Mouse (Mus musculus): Measurements from ENCODE around the gene Swi5. TPM values are rescaled to one million over a fixed set of nuclear protein-coding genes. Genes with fewer than 3 reads are reported as not detected.

Gene Swi5
- 284 and 294 TPM in 2 replicates for polyA plus RNA-seq (2012; rRNA removed; ENCODE audit: low replicate concordance)

GRCm38 (mm10) chr2:32287923-32288367 lies at the start of gene Swi5:
TSS of gene Swi5 (minus strand) at chr2:32288075.

GRCm38 (mm10) chr2:32287334-32287840 lies 488 bp downstream of the Swi5 start, which contains the start of gene Golga2:
TSS of gene Golga2 (plus strand) at chr2:32287384.

GRCm38 (mm10) chr2:32259657-32260417 lies 28.0 kb downstream of the Swi5 start, which contains the start of gene Uck1:
TSS of gene Uck1 (minus strand) at chr2:32260159.

GRCm38 (mm10) chr2:32235886-32236759 lies 51.8 kb downstream of the Swi5 start, which contains the start of gene Pomt1:
TSS of gene Pomt1 (plus strand) at chr2:32236590.

Other genes with a start within 250 kb of the Swi5 start
- gene Fam78a, start 203.2 kb downstream of the Swi5 start, polyA plus RNA-seq (2012; rRNA removed; ENCODE audit: low replicate concordance): 1.7 and 3.4 TPM in 2 replicates
- gene Plpp7, start 192.5 kb downstream of the Swi5 start, polyA plus RNA-seq (2012; rRNA removed; ENCODE audit: low replicate concordance): 9.4 and 15.4 TPM in 2 replicates
- gene Prrc2b, start 137.0 kb downstream of the Swi5 start, polyA plus RNA-seq (2012; rRNA removed; ENCODE audit: low replicate concordance): 34.3 and 64.2 TPM in 2 replicates
- gene Pomt1, start 51.5 kb downstream of the Swi5 start, polyA plus RNA-seq (2012; rRNA removed; ENCODE audit: low replicate concordance): 45.0 and 55.0 TPM in 2 replicates
- gene Uck1, start 27.9 kb downstream of the Swi5 start, polyA plus RNA-seq (2012; rRNA removed; ENCODE audit: low replicate concordance): 196 and 244 TPM in 2 replicates
- 43.3 and 44.0 TPM in 2 replicates for gene Golga2, start 691 bp downstream of the Swi5 start, polyA plus RNA-seq (2012; rRNA removed; ENCODE audit: low replicate concordance)
- 143 and 268 TPM in 2 replicates for gene Ciz1, start 64.3 kb upstream of the Swi5 start, polyA plus RNA-seq (2012; rRNA removed; ENCODE audit: low replicate concordance)
- 103 and 122 TPM in 2 replicates for gene Dnm1, start 65.3 kb upstream of the Swi5 start, polyA plus RNA-seq (2012; rRNA removed; ENCODE audit: low replicate concordance)
- gene 1110008P14Rik, start 93.9 kb upstream of the Swi5 start, polyA plus RNA-seq (2012; rRNA removed; ENCODE audit: low replicate concordance): 234 and 382 TPM in 2 replicates
- 10.4 and 44.7 TPM in 2 replicates for gene Lcn2, start 100.2 kb upstream of the Swi5 start, polyA plus RNA-seq (2012; rRNA removed; ENCODE audit: low replicate concordance)
- gene Ptges2, start 107.8 kb upstream of the Swi5 start, polyA plus RNA-seq (2012; rRNA removed; ENCODE audit: low replicate concordance): 66.6 and 71.5 TPM in 2 replicates
- gene Naif1, start 162.4 kb upstream of the Swi5 start, polyA plus RNA-seq (2012; rRNA removed; ENCODE audit: low replicate concordance): 5.9 and 6.3 TPM in 2 replicates
- 28.3 and 41.7 TPM in 2 replicates for gene Slc25a25, start 163.4 kb upstream of the Swi5 start, polyA plus RNA-seq (2012; rRNA removed; ENCODE audit: low replicate concordance)
- gene Fam102a, start 247.3 kb upstream of the Swi5 start, polyA plus RNA-seq (2012; rRNA removed; ENCODE audit: low replicate concordance): 12.0 and 27.3 TPM in 2 replicates

Data from subcutaneous adipose tissue, adult 2 months (tissue).